Mouse (Mus musculus) neural tube, embryonic 10.5 days (tissue): ENCODE measurements around the gene Srp14.
A peak's percentile ranks its signal among the peaks of the same experiment; 100 is the strongest.

ENCODE experiments used
- DNase-seq: peaks from one replicate; pipeline ENCODE4 v3.0.0-alpha.2; 2017; ENCODE audit warnings: low spot score; ENCODE audit errors: extremely low spot score

The Srp14 gene

DNA sequence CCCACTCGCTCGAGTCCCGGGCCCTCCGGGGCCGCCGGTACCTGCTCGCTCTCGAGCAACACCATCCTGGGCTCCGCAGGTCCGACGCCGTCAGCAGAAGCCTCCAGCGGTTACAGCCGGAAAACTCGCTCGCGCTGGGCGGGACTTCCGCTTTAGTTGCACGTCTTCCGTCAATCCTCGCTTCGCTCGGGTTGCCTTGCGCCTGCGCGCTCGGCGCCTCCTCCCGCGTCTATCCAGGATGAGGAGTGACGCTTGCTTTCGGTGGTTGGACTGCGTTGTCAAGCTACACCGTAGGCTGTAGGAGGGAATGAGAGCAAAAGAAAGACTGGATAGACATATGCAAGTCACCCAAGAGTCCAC lies at the start of gene Srp14:
Gene Srp14, minus strand, starts transcription at position 162 of the 360 bp plus-strand sequence.
- peak; percentile 94 for DNase-seq

DNA sequence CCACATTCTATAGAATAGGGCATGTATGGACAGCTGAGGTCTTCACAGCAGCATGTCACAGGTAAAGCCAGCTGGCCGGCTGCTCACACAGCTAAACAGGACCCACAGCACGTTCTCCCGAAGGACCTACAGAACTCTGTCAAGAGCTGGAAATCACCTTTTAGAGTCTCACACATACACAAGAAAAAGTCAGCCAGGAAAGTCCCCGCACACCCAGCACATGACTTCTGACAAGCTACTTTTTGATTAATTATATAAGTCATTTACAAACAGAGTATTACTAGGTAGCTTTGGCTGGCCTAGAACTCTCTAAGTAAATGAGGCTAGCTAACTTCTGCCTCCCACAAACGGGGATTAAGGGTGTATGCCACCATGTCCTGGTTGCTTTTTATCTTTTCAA lies 47.0 kb upstream of the Srp14 start:
- no peak for DNase-seq

DNA sequence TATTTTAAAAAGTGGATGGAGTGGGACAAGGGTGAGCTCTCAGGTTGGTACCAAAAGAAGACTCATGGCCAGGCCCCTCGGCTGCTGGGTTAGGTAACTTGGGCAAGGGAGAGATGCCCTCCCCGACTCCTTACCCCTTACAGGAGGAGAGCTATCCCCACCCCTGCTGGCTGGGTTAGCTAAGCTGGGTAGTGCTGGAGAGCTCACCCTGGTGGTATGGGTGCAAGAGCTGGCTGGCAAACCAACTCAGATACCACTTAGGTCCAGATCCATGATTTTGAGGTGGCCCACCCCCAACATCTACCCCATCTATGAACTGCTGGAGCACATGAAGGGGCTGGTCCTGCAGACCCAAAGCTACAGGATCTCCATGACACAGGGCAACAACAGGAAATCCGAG lies 45.3 kb upstream of the Srp14 start:
- no peak for DNase-seq

DNA sequence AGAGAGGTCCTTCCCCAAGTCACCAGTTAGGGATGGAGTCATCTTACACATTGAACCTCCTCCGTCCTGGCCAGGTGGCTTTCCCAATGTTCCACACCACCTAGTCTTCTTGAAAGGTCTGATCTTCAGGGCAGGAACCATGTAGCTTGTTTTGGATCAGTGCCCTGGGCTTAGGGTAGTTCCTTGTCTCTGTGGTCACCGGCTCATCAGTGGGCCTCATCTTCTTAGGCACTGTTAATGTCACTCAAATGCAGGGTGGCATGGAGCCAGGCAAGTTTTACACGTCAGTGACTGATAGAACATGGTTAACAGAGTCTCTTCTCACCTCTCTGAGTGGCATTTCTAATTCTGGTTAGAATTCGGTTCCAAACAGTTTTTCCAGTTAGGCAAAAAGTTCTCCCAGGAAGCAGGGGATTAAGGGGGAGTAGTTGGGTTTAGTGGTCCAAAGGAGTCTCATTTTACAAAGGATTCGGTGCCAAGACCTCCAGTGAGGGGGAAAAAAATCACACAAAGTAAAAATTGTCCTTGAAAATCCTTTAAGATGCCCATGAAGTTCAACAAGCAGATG lies 43.7 kb upstream of the Srp14 start:
- no peak for DNase-seq

DNA sequence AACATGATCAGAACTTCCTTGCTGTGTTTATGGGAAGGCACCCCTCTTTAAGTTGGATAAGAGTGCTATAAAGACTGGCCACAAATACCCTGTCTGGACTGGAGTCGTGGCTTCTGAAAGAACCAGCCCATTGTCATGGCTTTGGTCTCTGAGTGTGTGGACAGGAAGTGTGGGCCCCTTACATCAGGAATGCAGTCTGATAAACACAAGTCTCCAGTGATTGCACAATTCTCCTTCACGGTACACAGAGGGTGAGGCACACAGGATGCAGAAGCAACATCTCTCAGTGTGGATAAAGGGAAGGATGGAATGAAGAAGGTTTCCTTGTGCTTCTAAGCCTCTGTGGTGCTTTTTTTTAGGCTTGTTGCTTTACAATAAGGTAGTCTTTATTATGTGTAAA lies 42.8 kb upstream of the Srp14 start:
- DNase-seq = no peak

DNA sequence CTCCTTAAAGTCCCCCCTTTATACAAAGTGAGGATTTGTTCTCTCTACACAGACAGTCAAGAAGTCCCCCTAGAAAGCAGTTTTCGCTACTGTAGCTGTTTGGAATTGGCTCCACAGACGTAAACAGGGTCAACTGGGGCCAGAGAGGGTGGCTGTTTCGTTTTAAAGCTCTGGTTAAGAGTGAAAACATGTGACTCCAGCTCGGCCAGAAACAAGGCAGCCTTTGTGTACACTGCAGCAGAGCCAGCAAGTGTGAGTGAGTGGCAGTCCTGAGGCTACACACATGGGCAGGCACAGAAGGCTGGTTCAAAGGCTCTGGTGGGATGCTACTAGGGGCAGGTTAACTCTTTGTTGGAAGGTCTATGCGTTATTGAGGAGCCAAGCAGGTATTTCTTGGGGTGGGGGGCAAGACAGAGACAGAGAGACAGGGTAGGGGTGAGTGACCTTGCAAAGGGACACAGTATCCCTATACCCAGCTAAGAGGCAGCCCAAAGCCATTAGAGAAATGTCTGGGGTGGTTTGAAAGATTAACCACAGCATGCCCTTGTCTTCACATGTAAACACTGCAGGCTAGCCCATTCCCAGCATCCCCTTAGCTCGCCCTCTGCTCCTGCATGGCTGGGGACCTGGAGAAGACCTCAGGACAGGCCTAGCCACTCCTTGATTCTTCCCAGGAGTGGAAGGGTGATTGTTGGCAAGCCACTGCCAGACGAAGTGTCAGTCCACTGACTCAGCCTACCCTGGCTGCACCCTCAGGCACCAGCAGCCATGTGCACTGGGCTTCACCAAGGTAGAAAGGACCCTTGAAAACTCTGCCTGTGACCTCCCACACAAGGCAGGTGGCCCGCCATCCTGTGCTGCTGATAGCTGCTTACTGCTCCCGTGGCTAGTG lies 40.8 kb upstream of the Srp14 start:
- DNase-seq = peak; percentile 57

DNA sequence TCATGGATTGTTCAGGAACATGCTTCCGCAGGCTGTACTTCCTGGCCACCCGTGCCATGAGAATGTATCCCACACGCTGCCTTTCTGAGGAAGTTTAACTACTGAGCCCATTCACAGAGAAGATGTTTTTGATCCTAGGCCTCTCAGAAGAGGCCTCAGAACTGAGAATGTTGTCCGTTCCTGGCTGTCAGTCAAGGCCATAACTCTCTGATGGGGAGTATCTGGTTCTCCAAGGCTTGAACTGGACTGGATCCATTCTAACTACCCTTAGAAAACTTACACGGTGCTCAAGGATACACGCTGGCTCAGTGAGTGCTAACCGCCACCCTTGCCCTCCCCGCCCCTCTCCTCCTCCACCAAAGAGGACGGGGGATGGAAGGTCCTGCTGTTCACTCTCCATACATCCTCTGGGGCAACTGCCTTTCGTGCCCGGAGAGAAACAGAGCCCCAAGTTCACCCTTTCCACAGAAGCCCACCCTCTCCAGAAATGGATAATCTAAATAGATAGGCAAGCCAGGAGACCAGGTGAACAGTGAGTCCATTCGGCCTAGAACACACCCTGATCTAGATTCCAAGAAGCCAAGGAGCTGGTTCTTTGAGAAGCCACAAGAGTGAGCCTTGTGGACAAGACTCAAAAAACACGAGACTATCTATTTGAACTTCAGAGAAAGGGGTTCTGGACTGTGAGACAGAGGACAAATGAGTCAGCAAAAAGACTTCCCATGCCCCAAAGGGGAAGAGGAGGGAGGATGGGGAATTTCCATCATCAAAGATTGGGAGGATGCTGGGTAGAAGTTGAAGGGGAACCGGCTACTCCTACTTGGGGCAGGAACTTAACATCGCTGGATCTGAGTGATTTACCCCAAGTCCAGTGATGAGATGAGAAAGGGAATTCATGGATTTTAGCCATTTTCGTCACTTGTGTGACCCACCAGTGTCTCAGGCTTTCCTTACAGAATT lies 33.2 kb upstream of the Srp14 start:
- no peak for DNase-seq

DNA sequence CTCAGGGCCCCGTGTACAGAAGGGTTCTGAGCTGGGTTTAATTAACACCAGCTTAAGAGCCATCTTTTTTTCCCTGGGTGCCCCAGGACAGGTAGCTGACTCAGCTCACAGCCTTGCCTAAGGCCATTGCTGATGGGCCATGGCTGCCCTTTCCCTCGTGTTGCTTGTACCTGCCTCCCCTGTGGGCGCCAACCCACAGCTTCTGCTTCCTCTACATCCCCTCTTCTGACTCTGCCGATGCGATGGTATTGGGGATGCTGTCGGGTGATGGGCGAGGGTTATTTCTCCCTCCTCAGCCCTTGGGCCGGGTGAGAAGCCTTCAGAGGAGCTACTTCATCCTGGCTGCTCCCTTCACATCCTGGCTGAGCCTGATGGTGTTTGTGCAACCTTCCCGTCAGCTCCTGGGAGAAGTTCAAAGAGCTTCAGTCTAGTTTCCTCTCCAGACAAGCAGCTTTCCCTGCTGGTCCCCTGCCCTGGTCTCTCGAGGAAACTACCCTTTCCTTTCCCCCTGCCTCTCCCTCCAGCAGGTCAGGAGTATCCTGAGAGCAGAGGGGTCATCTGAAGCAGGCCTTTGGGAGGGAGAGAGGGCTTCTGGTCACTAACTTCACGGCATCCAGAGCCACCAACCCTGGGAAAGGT lies 32.4 kb upstream of the Srp14 start:
- no peak for DNase-seq

DNA sequence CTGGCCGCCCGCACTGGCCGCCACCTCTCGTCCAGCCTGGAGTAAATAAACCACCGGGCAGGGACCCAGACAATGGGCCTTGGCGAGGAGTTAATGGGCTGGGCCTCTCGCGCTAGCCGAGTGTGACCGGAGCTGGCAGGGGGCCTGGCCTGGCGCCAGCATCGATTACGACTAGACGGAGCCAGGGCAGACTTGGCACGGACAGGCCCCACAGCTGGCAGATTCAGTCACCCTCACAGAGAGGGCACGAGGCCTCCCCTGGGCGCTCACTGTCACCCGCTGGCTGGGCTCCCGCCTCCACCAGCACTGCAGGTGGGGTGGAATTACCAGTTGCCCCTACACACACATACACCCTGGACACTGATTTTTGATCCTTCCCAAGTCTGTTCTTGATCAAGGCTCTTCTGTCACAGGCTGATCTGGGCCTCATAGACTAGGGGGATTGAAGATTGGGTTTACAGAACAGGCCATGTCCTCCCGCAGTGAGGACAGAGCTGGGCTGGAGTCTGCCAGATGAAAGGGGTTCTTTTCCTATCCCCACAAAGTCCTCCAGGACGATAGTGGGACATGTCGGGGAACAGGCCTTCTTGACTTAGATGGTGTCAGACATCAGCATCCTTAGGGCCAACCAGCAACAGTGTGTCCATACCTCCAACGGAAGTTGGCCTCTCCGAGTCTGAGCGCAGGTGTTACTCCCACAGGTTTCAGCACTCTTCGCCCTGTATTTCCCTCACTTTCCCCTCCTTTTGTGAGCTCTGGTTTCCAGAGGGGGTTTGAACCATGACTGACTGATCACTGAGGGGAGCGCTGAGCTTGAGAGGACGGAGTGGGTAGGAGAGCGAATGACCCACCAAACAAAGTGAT lies 31.2 kb upstream of the Srp14 start:
- peak; percentile 77 for DNase-seq

DNA sequence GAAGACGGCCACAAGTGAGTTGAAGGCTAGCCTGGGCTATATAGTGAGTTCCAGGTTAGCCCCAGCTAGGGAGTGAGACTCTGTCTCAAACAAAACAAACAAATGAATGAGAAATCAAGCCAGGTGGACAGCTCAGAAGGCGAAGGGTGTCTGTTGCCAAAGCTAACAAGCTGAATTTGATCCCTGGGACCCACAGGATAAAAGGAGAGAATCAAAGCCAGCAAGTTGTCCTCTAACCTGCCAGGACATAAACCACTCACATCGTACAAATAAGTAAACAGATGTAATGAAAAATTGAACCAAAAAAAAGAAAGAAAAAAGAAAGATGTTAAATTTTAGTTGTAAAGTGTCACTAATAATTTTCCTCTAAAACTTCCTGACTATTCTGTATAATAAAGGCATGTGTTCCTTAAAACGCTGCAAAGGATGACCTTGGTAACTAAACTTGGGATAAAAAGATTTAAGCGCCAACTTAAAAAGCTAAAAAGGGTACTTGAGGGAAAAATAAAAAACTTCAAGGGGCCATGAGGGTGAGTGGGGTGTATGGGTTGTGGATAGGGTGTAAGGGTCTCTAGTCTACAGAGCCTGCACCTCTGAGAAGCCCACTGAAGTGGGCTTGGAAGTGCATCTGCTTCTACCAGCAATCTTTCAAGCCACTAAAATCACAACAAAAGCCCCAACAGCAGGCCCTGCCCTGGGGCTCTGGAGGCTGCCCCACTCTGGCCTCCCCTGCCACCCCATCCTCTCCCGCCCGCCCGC lies 30.4 kb upstream of the Srp14 start:
- no peak for DNase-seq

DNA sequence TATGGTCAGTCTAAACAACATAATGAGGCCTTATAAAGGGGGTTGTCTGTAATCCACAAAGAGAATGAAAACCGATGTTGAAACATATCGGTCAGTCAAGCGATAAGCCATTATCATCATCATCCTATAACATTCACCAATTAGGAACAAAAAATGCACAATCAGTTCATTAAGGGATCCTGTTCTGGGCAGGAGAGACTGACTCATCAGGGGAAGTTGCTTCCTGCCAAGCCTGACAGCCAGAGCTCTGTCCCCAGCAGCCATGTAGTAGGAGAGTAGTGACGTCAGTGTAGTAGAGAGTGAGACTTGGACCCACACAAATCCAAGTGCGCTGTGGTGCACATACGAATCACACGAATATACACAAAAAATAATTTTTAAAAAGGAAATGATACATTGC lies 27.6 kb upstream of the Srp14 start:
- no peak for DNase-seq

DNA sequence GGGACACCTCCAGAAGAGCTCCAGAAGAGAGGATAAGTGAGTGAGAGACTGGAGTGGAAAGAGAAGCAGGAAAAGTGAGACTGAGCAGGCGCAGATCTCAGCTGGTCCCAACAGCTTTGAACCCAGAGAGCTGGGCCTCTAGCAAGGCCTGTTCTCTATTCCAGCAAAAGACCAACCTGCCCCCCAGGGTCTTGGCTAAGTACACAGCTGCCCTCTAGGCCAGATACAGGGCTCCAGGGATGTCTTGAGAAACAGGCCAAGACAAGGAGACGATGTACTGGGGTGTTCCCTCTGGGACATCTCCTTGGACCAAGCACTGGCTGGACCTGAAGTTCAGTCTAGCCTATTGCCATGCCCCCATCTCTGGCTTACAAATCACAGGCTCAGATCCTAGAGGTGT lies 20.7 kb upstream of the Srp14 start:
- DNase-seq = no peak

DNA sequence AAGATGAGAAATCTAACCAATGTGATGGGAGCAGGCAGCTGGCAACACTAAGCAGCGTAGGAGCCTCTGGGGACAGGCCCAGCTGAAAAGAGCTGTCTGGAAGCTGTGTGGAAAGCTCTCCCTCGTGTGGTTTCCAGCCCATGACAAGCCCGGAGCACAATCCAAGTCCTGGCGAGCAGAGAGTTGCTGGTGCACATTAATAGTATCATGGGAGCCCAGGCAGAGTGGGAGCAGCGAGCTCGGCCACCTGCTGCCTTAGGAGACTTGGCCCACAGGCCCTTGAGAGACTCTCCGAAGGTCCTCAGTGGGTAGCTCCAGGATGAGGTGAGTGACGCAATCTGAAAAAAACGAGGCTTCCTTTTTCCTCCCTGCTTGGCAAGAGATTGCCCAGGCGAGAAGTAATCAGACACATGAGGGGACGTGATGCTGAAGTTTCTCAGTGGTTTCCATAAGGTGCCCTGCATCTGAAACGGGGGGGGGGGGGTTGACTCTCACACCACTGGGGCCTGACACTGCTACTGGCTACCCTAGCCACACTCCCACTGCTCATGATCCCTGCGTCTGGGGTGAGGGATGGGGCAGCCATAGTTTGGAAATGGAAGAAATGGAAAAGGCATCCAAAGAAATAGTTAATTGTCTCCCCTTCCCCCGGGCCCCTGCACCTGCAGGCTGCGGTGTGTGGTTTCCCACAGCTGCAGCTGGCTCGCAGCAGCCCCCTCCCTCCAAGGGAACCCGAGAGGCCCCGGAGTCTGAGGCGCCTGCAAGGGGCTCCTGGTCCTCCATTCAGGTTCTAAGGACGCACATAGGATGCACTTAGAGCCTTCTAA lies 19.8 kb upstream of the Srp14 start:
- no peak for DNase-seq

DNA sequence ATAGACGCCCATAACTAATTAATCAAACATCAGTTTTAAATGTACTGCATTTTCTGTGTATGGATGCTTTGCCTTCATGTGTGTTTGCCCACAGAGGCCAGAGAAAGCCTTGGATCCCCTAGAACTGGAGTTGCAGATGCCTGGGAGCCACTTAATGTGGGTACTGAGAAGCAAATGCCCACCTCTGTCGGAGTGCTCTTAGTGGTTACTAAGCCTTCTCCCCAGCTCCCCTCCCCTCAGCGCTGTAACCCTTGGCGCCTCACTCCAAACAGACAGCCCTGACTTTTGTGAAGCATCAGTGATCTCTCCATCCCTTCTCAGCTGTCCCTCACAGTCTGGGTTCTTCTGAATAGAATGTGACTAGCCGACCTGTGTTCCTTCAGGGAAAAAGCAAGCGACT lies 19.0 kb upstream of the Srp14 start:
- DNase-seq = no peak

DNA sequence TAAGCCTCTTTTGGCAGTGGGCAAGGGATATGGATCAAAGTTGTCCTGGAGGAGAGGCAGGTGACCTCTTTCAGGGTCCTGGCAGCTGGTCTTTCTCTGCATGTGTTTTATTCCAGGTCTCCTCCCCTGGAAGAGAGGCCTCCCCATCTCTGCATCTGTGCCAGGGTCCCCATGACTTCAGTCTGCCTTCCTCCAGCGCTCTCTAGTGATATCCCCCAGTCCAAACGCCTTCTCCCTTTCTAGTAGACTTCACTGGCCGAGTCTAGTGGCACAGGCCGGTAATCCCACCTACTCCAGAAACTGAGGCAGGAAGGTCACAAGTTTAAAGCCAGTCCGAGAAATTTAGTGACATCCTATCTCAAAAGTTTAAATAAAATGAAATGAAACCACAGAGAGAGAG lies 18.4 kb upstream of the Srp14 start:
- no peak for DNase-seq

DNA sequence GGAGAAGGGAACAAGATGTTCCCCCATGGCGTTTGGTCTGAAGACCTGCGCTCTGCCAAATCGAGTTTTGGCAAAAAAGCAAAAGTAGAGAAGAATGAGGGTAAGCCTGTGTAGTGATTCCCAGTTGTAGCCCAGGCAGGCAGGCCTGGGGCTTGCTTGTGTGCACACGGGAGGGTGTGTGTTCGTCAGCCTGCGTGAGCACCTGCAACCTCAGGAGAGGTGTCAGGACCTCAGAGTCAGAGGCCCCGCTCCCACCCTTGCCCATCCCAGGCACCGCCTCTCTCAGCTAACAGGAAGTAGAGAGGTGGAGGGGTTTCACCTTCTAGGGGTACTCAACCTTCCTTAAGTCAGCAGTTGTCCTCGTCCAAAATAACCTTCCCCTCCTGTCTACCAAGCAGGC lies 15.5 kb upstream of the Srp14 start:
- DNase-seq = no peak

DNA sequence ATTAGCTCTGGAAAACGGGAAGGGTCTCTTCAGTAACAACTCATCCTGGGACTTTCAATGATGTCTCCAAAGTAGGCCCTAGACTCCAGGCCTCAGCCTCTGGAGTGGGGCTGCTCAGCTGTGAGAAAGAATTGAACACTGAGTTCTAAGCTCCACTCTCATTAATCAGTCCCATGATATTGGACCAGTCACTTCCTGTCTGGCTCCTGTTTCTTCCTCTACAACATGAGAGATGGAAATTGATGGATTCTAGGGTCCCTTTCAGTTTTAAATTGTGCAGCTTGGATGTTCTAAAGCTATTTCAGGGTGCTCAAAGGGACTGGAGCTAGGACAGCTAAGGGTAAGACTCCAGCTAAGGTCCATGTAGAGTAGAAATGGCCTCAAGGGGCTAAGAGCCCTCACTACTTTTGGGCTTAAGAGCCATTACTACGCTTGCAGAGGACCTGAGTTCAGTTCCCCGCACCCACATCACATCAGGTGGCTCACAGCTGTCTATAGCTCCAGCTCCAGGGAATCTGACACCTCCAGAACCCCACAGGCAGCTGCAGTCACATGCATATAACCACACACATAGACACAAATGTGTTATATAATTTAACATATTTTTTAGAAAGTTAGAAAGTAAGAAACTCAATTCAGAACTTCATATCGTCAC lies 12.4 kb upstream of the Srp14 start:
- DNase-seq = no peak

DNA sequence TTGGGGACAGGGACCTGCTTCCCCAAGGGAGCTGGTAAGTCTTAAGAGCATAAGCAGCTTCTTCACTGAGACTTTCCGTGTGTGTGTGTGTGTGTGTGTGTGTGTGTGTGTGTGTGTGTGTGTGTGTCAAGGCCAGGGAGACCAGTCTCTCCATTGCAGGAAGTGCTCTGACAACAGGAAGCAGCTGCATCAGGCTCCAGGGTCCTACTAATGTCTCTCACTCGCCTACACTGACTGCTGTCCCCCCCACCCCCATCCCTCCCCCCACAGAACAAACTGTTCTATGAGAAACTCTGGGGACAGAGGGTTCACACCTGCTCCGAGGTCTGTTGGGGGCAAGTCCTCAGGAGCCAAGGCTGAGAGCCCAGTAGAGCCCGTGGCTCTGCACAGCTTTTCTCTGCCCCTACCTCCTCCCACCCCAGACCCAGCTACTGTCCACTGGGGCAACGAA lies 11.8 kb upstream of the Srp14 start:
- peak; percentile 26 for DNase-seq
